Mouse (Mus musculus) E14TG2a.4 (cell line): ENCODE measurements around the gene Usp49.

Source experiments
- CTCF ChIP-seq: conservative IDR thresholded peaks from 2 replicates; pipeline ENCODE4 v1.5.1; 2014; ENCODE audit warnings: low read length
- POU5F1 ChIP-seq: IDR thresholded peaks from 2 replicates; pipeline ENCODE4 v1.6.1; 2014; ENCODE audit warnings: low read length, borderline replicate concordance

- TF ChIP-seq CTCF (no peak), POU5F1 (no peak)
Measured at GRCm38 (mm10) chr17:47688344-47688607, 57.8 kb downstream of the Usp49 start, which contains the start of gene Tomm6.
